Mouse (Mus musculus): ENCODE data around the gene Psat1. TPM values are rescaled to one million over a fixed set of nuclear protein-coding genes. Genes with fewer than 3 reads are reported as not detected.
A peak's percentile ranks its signal among the peaks of the same experiment; 100 is the strongest.

The Psat1 gene
- polyA plus RNA-seq, 1 experiment from 2014 or later = 57.3 TPM

DNA sequence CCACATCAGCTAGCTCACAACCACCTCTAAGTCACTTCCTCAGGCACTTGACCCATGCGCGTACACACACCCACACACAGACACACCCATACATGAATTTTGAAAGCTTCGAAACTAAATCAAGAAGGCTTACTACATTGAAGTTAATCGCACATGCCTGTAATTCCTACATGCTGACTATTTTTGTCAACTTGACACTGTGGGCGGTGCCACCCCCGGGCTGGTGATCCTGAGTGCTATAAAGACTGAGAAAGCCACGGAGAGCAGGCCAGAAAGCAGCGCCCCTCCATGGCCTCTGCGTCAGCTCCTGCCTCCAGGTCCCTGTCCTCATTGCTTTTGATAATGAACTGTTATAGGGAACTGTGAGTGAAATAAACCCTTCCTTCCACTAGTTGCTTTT is 23.7 kb downstream of the Psat1 start:
- Histone ChIP-seq H3K4me2 (ENCODE audit: low read depth, low read length) (peak overlapping the region; percentile 91), H3K9ac (replicated peaks) (peak overlapping the region; percentile 75), H3K4me1 (ENCODE audit: insufficient read depth) (peaks cover 24% of the 10 kb centered on the region), H3K9me3 (ENCODE audit: low read length) (no peaks in the 10 kb centered on the region), H3K36me3 (replicated peaks; ENCODE audit: insufficient read depth, low read length) (peaks cover under 1% of the 10 kb centered on the region; the same call in 1 of the 2 replicates), H3K27ac (ENCODE audit: low read depth) (peak overlapping the region; percentile 63), H3K4me3 (ENCODE audit: low read depth, low read length) (peak overlapping the region; percentile 76), H3K27me3 (ENCODE audit: insufficient read depth, low read length) (no peaks in the 10 kb centered on the region)
- ATAC-seq (no peak), DNase-seq (peak; percentile 53)
- no peak for TF ChIP-seq CTCF (IDR thresholded peaks at IDR 0.05; ENCODE audit: low read depth)
- TF ChIP-seq EP300 (IDR thresholded peaks at IDR 0.05; ENCODE audit: low read depth) = no peak
- 7% methylated on average over 9 of the region's 9 CpGs for WGBS (ENCODE audit: insufficient replicate concordance)

DNA sequence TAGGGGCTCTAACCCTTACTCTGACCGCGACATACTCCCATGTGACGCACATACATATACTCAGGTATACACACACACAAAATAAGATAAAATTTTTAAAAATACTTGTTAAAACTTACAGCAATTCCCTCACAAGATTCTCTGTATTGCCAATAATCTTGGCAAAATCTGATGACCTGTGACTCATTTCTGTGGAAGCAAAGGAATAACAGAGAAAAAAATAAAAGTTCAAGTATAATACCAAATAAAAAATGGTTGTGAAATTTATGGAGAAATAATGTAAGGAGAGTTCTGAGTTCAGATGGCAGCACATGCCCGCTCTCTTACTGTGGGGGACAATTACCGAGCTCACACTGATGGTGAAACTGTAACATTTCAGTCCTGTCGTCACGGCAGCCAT is 27.8 kb downstream of the Psat1 start:
- TF ChIP-seq CTCF (IDR thresholded peaks at IDR 0.05; ENCODE audit: low read depth) (no peak), EP300 (IDR thresholded peaks at IDR 0.05; ENCODE audit: low read depth) (no peak)
- Histone ChIP-seq H3K4me3 (ENCODE audit: low read depth, low read length) (no peak overlapping the region), H3K4me2 (ENCODE audit: low read depth, low read length) (no peak overlapping the region), H3K4me1 (ENCODE audit: insufficient read depth) (peaks cover 14% of the 10 kb centered on the region), H3K9me3 (ENCODE audit: low read length) (no peaks in the 10 kb centered on the region), H3K27ac (ENCODE audit: low read depth) (no peak overlapping the region), H3K36me3 (replicated peaks; ENCODE audit: insufficient read depth, low read length) (peaks cover 18% of the 10 kb centered on the region), H3K27me3 (ENCODE audit: insufficient read depth, low read length) (no peaks in the 10 kb centered on the region), H3K9ac (replicated peaks) (no peak overlapping the region)
- DNase-seq = no peak
- WGBS (ENCODE audit: insufficient replicate concordance) = 81% methylated on average over 7 of the region's 7 CpGs
- no peak for ATAC-seq

- H3K4me2 ChIP-seq (ENCODE audit: low read depth, low read length) = no peak overlapping the region
- H3K27me3 ChIP-seq (ENCODE audit: insufficient read depth, low read length) = no peaks in the 10 kb centered on the region
- WGBS (ENCODE audit: insufficient replicate concordance) = 83% methylated on average over 7 of the region's 7 CpGs
- DNase-seq = no peak
- no peak for ATAC-seq
- TF ChIP-seq EP300 (IDR thresholded peaks at IDR 0.05; ENCODE audit: low read depth) = no peak
- no peak for TF ChIP-seq CTCF (IDR thresholded peaks at IDR 0.05; ENCODE audit: low read depth)
- peaks cover 30% of the 10 kb centered on the region for H3K36me3 ChIP-seq (replicated peaks; ENCODE audit: insufficient read depth, low read length)
- H3K9me3 ChIP-seq (ENCODE audit: low read length) = no peaks in the 10 kb centered on the region
- no peak overlapping the region for H3K27ac ChIP-seq (ENCODE audit: low read depth)
- H3K9ac ChIP-seq (replicated peaks) = no peak overlapping the region
- H3K4me3 ChIP-seq (ENCODE audit: low read depth, low read length) = no peak overlapping the region
- H3K4me1 ChIP-seq (ENCODE audit: insufficient read depth) = peaks cover 1% of the 10 kb centered on the region
Measured at GRCm38 (mm10) chr19:15918111-15918510, 29.0 kb downstream of the Psat1 start.

DNA sequence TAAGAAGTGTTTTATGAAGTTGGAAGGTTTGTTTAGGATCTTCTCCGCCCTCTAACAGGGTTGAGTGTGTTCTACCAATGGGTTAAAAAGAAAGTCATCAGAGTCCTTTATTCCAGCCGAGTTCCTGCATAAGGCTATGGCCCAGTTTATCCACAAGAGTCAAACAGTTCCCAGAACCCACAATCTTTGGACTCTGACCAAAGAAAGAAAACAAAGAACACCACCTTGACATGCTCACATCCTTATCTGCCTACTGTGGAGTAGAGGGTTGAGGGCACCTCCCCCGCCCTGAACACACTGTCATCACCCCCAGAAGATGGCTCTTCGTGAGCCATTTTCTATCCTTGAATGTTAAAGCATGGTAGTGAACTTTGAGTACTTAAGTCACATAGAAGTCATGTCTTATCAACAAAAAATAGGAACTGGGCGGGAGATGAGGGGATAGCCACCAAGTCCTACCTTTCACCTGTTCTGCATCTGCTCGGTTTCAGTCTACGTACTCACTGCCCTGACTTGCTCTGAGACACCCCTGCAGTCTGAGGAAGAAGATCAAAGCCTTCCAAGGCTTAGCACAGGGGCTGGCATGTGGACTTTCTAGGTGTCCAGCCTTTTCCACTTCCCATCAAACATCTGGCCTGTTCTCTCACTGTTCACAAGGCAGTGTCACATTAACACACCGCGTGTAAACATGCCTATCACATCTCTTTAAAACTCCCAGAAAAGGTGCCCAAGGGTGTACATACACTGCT is 33.7 kb downstream of the Psat1 start:
- peaks cover 46% of the 10 kb centered on the region for H3K36me3 ChIP-seq (replicated peaks; ENCODE audit: insufficient read depth, low read length)
- H3K4me3 ChIP-seq (ENCODE audit: low read depth, low read length) = no peak overlapping the region
- DNase-seq = no peak
- peaks cover 7% of the 10 kb centered on the region for H3K4me1 ChIP-seq (ENCODE audit: insufficient read depth)
- 78% methylated on average over 9 of the region's 9 CpGs for WGBS (ENCODE audit: insufficient replicate concordance)
- TF ChIP-seq EP300 (IDR thresholded peaks at IDR 0.05; ENCODE audit: low read depth) = no peak
- TF ChIP-seq CTCF (IDR thresholded peaks at IDR 0.05; ENCODE audit: low read depth) = no peak
- no peak overlapping the region for H3K27ac ChIP-seq (ENCODE audit: low read depth)
- no peak overlapping the region for H3K9ac ChIP-seq (replicated peaks)
- ATAC-seq = no peak
- H3K4me2 ChIP-seq (ENCODE audit: low read depth, low read length) = no peak overlapping the region
- H3K27me3 ChIP-seq (ENCODE audit: insufficient read depth, low read length) = no peaks in the 10 kb centered on the region
- H3K9me3 ChIP-seq (ENCODE audit: low read length) = no peaks in the 10 kb centered on the region

DNA sequence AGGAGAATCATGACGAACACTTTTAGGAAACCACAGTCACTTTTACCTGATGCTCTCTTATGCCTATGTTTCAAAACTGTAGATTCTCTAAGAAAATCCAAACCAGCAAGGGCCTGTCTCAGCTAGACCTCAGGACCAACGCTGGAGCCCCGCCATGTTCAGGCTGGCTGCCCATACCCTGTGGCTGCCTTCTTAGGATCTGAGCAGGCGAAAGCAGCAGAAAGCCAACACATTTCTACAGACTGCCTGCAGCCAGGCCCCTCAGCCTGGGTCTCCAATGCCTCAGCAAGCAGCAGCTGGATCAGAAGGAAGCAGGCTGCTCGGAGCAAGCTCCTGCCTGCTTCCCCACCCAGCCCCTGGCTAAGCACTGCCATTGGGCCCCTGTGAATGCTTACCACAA is 35.7 kb downstream of the Psat1 start:
- H3K9me3 ChIP-seq (ENCODE audit: low read length) = no peaks in the 10 kb centered on the region
- no peak for TF ChIP-seq EP300 (IDR thresholded peaks at IDR 0.05; ENCODE audit: low read depth)
- no peak overlapping the region for H3K4me2 ChIP-seq (ENCODE audit: low read depth, low read length)
- H3K9ac ChIP-seq (replicated peaks) = no peak overlapping the region
- no peak overlapping the region; the same call in 1 of the 2 replicates for H3K27ac ChIP-seq (ENCODE audit: low read depth)
- ATAC-seq = no peak
- 89% methylated on average over 5 of the region's 5 CpGs for WGBS (ENCODE audit: insufficient replicate concordance)
- H3K36me3 ChIP-seq (replicated peaks; ENCODE audit: insufficient read depth, low read length) = peaks cover 45% of the 10 kb centered on the region
- H3K4me1 ChIP-seq (ENCODE audit: insufficient read depth) = peaks cover 7% of the 10 kb centered on the region
- H3K27me3 ChIP-seq (ENCODE audit: insufficient read depth, low read length) = no peaks in the 10 kb centered on the region
- DNase-seq = no peak
- H3K4me3 ChIP-seq (ENCODE audit: low read depth, low read length) = no peak overlapping the region

DNA sequence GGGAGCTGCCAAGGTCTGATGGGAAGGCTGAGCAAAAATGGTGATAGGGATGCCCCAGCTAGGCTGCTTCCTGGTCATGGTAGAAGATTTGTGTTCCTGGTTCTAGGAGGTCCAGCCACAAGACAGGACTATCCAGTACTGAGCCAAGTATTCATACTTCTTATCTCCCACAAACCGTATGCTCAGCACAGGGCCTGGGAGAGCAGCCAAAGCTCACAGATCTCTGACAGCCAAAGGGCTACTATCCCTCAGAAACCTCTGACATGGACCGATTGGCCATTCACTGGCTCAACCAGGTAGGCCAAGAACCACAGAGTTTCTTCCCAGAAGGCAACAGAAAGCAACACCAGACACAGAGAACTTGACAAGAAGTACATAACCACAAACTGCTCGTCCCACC is 36.1 kb downstream of the Psat1 start:
- Histone ChIP-seq H3K4me3 (ENCODE audit: low read depth, low read length) (no peak overlapping the region), H3K9me3 (ENCODE audit: low read length) (no peaks in the 10 kb centered on the region), H3K9ac (replicated peaks) (no peak overlapping the region), H3K27me3 (ENCODE audit: insufficient read depth, low read length) (no peaks in the 10 kb centered on the region), H3K27ac (ENCODE audit: low read depth) (no peak overlapping the region; the same call in 1 of the 2 replicates), H3K36me3 (replicated peaks; ENCODE audit: insufficient read depth, low read length) (peaks cover 46% of the 10 kb centered on the region), H3K4me2 (ENCODE audit: low read depth, low read length) (no peak overlapping the region), H3K4me1 (ENCODE audit: insufficient read depth) (peaks cover 7% of the 10 kb centered on the region)
- WGBS (ENCODE audit: insufficient replicate concordance) = 51% methylated on average over 3 of the region's 3 CpGs
- TF ChIP-seq EP300 (IDR thresholded peaks at IDR 0.05; ENCODE audit: low read depth) (no peak), CTCF (IDR thresholded peaks at IDR 0.05; ENCODE audit: low read depth) (no peak)
- peak; percentile 72 for ATAC-seq
- no peak for DNase-seq
